Mouse (Mus musculus): ENCODE measurements around the gene Tssk4. TPM values are rescaled to one million over a fixed set of nuclear protein-coding genes. Genes with fewer than 3 reads are reported as not detected.

Tssk4 gene
- polyA plus RNA-seq (2015; fragmentation: Nextera tagmentation; extraction: Ambion mirVana), result 0.26 and 0.35 TPM in 2 replicates

DNA sequence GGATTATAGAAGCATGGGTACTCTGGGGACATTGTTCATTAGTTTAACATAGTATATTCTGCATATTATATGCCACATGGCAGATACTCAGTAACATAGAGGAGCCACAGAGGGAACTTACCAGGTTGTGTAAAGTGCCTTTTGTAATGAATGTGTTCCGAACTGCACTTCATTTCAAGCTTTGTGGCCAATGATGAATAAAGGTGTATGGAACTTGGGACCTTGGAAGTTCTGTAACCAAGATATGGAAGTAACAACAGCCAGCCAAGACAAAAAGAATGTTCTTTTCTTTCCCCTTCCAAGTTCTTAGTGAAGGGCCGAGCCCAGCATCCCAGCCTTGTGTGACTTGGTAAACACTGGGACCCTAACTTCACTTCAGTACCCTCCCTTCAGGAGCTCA lies at the start of gene Tssk4:
TSS of gene Tssk4 (plus strand) at position 301 of the 400 bp plus-strand sequence.

DNA sequence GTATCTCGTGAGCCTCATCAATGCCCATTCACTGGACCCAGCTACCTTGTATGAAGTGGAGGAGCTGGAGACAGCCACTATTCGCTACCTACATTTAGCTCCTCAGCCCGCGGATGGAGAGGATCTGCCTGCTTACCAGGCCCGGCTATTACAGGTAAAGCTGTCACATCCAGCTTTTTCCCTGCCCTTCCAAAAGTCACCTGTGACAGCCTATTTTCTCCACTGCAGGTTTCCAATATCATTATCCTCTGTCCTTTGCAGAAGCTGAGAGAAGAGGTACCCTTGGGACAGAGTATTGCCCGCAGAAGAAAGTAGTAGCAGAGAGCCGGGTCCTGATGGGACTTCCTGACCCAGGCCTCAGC lies 46.7 kb upstream of the Tssk4 start, which contains the start of gene Irf9:
TSS of gene Irf9 (plus strand) at position 301 of the 362 bp plus-strand sequence.

GRCm38 (mm10) chr14:55617822-55618221 lies 32.2 kb upstream of the Tssk4 start, which contains the start of gene Rec8:
Gene Rec8 (plus strand): TSS chr14:55618037.

DNA sequence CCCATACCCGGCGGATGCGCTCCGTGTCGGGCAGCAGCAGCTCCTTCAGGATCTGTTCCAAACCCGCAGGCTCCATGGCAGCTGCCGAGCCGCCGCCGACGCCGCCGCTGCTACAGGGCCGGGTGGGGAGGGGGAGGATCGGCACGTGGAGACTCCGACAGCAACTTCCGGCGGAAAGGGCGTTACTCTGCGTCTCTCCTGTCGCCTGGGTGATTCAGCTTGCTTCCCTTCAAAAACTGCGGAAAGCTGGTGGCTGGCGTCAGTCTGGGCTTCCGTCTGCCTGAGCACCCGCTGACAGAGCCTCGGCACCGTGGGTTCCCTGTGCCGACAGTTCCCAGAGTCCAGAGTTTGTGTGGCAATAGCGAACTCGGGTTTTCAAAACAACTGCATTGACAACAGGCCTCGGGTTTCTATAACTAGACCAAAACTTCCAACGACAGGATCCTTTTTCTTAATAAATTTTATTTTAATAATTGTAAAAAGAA lies 14.4 kb upstream of the Tssk4 start, which contains the start of gene Ipo4:
TSS of gene Ipo4 (minus strand) at position 435 of the 485 bp plus-strand sequence.

DNA sequence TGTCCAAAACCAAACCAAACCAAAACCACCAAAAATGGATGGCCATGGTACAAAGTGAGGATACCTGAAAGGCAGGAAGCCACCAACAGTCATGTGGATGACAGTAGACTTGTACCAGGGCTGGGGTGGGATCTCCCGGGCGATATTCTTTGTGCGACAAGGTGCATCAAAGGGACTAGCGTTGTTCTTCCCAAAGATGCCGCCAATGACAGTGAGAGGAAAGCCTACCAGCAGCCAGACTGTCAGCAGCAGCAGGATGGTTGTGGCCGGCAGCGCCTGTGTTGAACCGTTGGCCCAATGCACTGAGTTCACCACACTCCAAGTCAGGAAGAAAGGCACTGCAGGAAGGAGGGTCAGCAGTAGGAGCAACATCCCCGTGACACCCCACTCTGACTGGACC lies 12.2 kb upstream of the Tssk4 start, which contains the start of gene Gm49378:
TSS of gene Gm49378 (minus strand) at position 101 of the 400 bp plus-strand sequence.

GRCm38 (mm10) chr14:55643060-55643907 lies 6.7 kb upstream of the Tssk4 start, which contains the start of gene Tm9sf1:
Gene Tm9sf1 (minus strand): TSS chr14:55643806.

DNA sequence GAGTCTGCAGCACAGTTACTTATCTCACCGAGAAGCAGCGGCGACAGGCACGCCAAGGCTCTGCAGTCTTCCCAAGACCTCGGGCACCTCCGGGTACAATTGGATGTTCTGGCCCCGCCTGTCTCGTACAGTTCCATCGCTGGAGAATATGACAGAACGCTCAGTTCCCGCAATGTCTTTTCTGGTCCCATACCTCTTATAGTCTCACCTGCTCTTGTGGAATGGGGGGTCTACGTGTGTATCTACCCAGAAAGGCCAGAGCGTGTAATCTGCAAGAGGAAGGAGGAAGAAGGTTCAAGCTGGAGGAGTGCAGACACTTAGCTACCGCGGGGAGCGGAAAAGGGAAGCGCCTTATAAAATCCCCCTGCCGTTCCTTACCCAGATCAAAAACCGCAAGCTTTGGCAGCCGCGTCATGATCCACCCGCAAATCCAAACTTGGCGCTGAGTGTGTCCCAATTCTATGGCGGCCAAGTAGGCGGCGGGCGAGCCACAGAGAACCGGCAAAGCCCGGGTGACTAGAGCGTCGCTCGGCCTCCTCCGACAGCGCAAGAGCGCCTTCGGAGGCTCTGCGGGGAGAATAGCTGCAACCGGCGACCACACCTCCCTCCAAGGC lies 10.1 kb downstream of the Tssk4 start, which contains the start of gene Mdp1:
TSS of gene Mdp1 (minus strand) at position 549 of the 614 bp plus-strand sequence.

DNA sequence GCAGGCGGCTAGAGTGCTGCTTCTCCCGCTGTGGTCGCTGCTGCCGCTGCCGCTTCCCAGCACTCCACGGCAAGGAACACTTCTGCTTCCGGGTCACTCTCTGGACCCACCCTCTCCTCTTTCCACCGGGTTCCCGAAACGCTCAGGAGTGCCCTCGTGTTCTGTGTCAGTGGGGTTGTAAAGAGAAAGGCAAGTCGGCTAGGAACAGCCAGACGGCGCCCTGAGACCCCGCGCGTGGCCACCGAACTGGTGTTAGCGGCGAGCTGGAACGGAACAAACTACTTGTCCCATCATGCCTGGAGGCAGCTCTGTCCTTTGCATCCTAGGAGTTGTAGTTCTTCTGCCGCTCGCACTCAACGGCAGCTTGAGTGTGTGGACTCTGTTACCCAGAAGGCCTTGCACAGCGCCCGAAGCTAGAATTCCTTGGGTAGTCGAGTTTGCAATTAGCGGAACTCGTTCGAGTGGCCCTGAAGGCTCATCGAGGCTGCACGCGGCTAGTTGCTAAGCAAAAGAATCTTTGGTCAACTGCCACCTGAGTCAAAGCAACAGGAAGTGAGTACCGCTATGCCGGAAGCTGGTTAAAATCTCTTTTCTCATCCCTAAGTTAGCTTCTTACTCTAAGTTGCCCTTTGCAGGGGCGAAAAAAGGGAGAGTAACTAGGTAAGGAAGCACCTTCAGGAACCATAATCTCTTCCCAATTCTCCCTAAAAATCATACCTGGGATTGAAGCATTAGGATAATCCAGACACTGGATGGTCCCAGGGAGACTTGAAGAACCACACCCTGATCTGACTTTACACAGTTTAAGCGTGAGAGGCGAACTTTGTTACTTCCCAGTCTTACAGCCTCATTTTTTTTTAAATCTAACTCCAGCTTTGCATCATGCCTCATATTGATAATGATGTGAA lies 22.1 kb downstream of the Tssk4 start, which contains the start of the genes Gmpr2 and Nedd8:
TSS of gene Gmpr2 (plus strand) at position 109 of the 908 bp plus-strand sequence.
TSS of gene Nedd8 (minus strand) at position 292 of the 908 bp plus-strand sequence.

GRCm38 (mm10) chr14:55681160-55682117 lies 31.5 kb downstream of the Tssk4 start, which contains the start of gene Tinf2:
Gene Tinf2 (minus strand): TSS chr14:55681820.

Other genes with a start within 250 kb of the Tssk4 start
- 52.0 and 53.1 TPM in 2 replicates for gene Dhrs4, start 171.4 kb upstream of the Tssk4 start, polyA plus RNA-seq (2015; fragmentation: Nextera tagmentation; extraction: Ambion mirVana)
- gene Carmil3, start 159.5 kb upstream of the Tssk4 start, polyA plus RNA-seq (2015; fragmentation: Nextera tagmentation; extraction: Ambion mirVana), result 0.22 and 0.35 TPM in 2 replicates
- 1.8 and 1.9 TPM in 2 replicates for gene Cpne6, start 139.7 kb upstream of the Tssk4 start, polyA plus RNA-seq (2015; fragmentation: Nextera tagmentation; extraction: Ambion mirVana)
- gene Nrl, start 125.2 kb upstream of the Tssk4 start, polyA plus RNA-seq (2015; fragmentation: Nextera tagmentation; extraction: Ambion mirVana), result not detected in 2 replicates
- 41.2 and 47.1 TPM in 2 replicates for gene Pck2, start 109.9 kb upstream of the Tssk4 start, polyA plus RNA-seq (2015; fragmentation: Nextera tagmentation; extraction: Ambion mirVana)
- gene Dcaf11, start 90.2 kb upstream of the Tssk4 start, polyA plus RNA-seq (2015; fragmentation: Nextera tagmentation; extraction: Ambion mirVana), result 55.6 and 63.3 TPM in 2 replicates
- gene A730061H03Rik, start 89.8 kb upstream of the Tssk4 start, polyA plus RNA-seq (2015; fragmentation: Nextera tagmentation; extraction: Ambion mirVana), result 0.51 and 1.1 TPM in 2 replicates
- gene Fitm1, start 74.6 kb upstream of the Tssk4 start, polyA plus RNA-seq (2015; fragmentation: Nextera tagmentation; extraction: Ambion mirVana), result 0.26 TPM in 1 of 2 replicates, not detected in the other
- gene Psme1, start 72.1 kb upstream of the Tssk4 start, polyA plus RNA-seq (2015; fragmentation: Nextera tagmentation; extraction: Ambion mirVana), result 104 and 112 TPM in 2 replicates
- 6.7 and 6.8 TPM in 2 replicates for gene Emc9, start 64.9 kb upstream of the Tssk4 start, polyA plus RNA-seq (2015; fragmentation: Nextera tagmentation; extraction: Ambion mirVana)
- gene Psme2, start 59.1 kb upstream of the Tssk4 start, polyA plus RNA-seq (2015; fragmentation: Nextera tagmentation; extraction: Ambion mirVana), result 218 and 249 TPM in 2 replicates
- gene Rnf31, start 58.5 kb upstream of the Tssk4 start, polyA plus RNA-seq (2015; fragmentation: Nextera tagmentation; extraction: Ambion mirVana), result 11.0 and 13.6 TPM in 2 replicates
- 17.2 and 21.2 TPM in 2 replicates for gene Irf9, start 46.6 kb upstream of the Tssk4 start, polyA plus RNA-seq (2015; fragmentation: Nextera tagmentation; extraction: Ambion mirVana)
- 1.3 and 1.9 TPM in 2 replicates for gene Rec8, start 32.1 kb upstream of the Tssk4 start, polyA plus RNA-seq (2015; fragmentation: Nextera tagmentation; extraction: Ambion mirVana)
- 60.2 and 63.0 TPM in 2 replicates for gene Ipo4, start 14.2 kb upstream of the Tssk4 start, polyA plus RNA-seq (2015; fragmentation: Nextera tagmentation; extraction: Ambion mirVana)
- 0.56 and 1.4 TPM in 2 replicates for gene Gm49378, start 12.3 kb upstream of the Tssk4 start, polyA plus RNA-seq (2015; fragmentation: Nextera tagmentation; extraction: Ambion mirVana)
- 68.6 and 69.9 TPM in 2 replicates for gene Tm9sf1, start 6.4 kb upstream of the Tssk4 start, polyA plus RNA-seq (2015; fragmentation: Nextera tagmentation; extraction: Ambion mirVana)
- 35.8 and 39.5 TPM in 2 replicates for gene Mdp1, start 10.3 kb downstream of the Tssk4 start, polyA plus RNA-seq (2015; fragmentation: Nextera tagmentation; extraction: Ambion mirVana)
- 32.0 and 33.0 TPM in 2 replicates for gene Gmpr2, start 21.8 kb downstream of the Tssk4 start, polyA plus RNA-seq (2015; fragmentation: Nextera tagmentation; extraction: Ambion mirVana)
- 388 and 415 TPM in 2 replicates for gene Nedd8, start 21.9 kb downstream of the Tssk4 start, polyA plus RNA-seq (2015; fragmentation: Nextera tagmentation; extraction: Ambion mirVana)
- 13.9 and 15.5 TPM in 2 replicates for gene Tinf2, start 31.6 kb downstream of the Tssk4 start, polyA plus RNA-seq (2015; fragmentation: Nextera tagmentation; extraction: Ambion mirVana)
- gene Tgm1, start 63.7 kb downstream of the Tssk4 start, polyA plus RNA-seq (2015; fragmentation: Nextera tagmentation; extraction: Ambion mirVana), result 7.4 and 9.2 TPM in 2 replicates
- 17.3 and 20.5 TPM in 2 replicates for gene Rabggta, start 72.1 kb downstream of the Tssk4 start, polyA plus RNA-seq (2015; fragmentation: Nextera tagmentation; extraction: Ambion mirVana)
- 60.6 and 62.9 TPM in 2 replicates for gene Dhrs1, start 95.5 kb downstream of the Tssk4 start, polyA plus RNA-seq (2015; fragmentation: Nextera tagmentation; extraction: Ambion mirVana)
- gene Nop9, start 95.5 kb downstream of the Tssk4 start, polyA plus RNA-seq (2015; fragmentation: Nextera tagmentation; extraction: Ambion mirVana), result 18.6 TPM in 2 replicates
- gene Cideb, start 108.3 kb downstream of the Tssk4 start, polyA plus RNA-seq (2015; fragmentation: Nextera tagmentation; extraction: Ambion mirVana), result 0.13 and 0.18 TPM in 2 replicates
- gene Ltb4r2, start 111.2 kb downstream of the Tssk4 start, polyA plus RNA-seq (2015; fragmentation: Nextera tagmentation; extraction: Ambion mirVana), result 0.29 and 0.39 TPM in 2 replicates
- 0.76 and 6.9 TPM in 2 replicates for gene Ltb4r1, start 115.8 kb downstream of the Tssk4 start, polyA plus RNA-seq (2015; fragmentation: Nextera tagmentation; extraction: Ambion mirVana)
- gene Adcy4, start 133.9 kb downstream of the Tssk4 start, polyA plus RNA-seq (2015; fragmentation: Nextera tagmentation; extraction: Ambion mirVana), result 2.3 and 2.7 TPM in 2 replicates
- 19.1 and 19.2 TPM in 2 replicates for gene Ripk3, start 138.7 kb downstream of the Tssk4 start, polyA plus RNA-seq (2015; fragmentation: Nextera tagmentation; extraction: Ambion mirVana)
- gene Nfatc4, start 173.0 kb downstream of the Tssk4 start, polyA plus RNA-seq (2015; fragmentation: Nextera tagmentation; extraction: Ambion mirVana), result 22.3 and 22.5 TPM in 2 replicates
- gene Nynrin, start 203.8 kb downstream of the Tssk4 start, polyA plus RNA-seq (2015; fragmentation: Nextera tagmentation; extraction: Ambion mirVana), result 6.4 and 7.6 TPM in 2 replicates
- gene Cbln3, start 234.2 kb downstream of the Tssk4 start, polyA plus RNA-seq (2015; fragmentation: Nextera tagmentation; extraction: Ambion mirVana), result 0.18 and 0.21 TPM in 2 replicates
- gene Khnyn, start 234.8 kb downstream of the Tssk4 start, polyA plus RNA-seq (2015; fragmentation: Nextera tagmentation; extraction: Ambion mirVana), result 8.4 and 9.2 TPM in 2 replicates